Mouse (Mus musculus) intestine, embryonic 15.5 days (tissue): ENCODE data around the gene Lrrc57. TPM values are rescaled to one million over a fixed set of nuclear protein-coding genes. Genes with fewer than 3 reads are reported as not detected.

ENCODE experiments used
- ATAC-seq: fragments of 200-750 bp; cut with Nextera tagmentation; 2 replicates; pipeline ENCODE4 v1.8.0; 2017; ENCODE audit warnings: moderate TSS enrichment, moderate library complexity
- H3K27ac ChIP-seq: fragments of 300-500 bp; sonication (generic); 2 replicates; pipeline ENCODE4 v1.5.1; 2015; ENCODE audit warnings: mild to moderate bottlenecking, inconsistent platforms
- H3K27me3 ChIP-seq: fragments of 300-500 bp; sonication (generic); replicated peaks from 2 replicates; pipeline ENCODE4 v1.6.1; 2015; ENCODE audit warnings: inconsistent platforms
- H3K36me3 ChIP-seq: fragments of 300-500 bp; sonication (generic); 2 replicates; pipeline ENCODE4 v1.6.1; 2015; ENCODE audit warnings: inconsistent platforms
- H3K4me1 ChIP-seq: fragments of 300-500 bp; sonication (generic); replicated peaks from 2 replicates; pipeline ENCODE4 v1.6.1; 2015; ENCODE audit warnings: inconsistent platforms
- H3K4me2 ChIP-seq: fragments of 300-500 bp; sonication (generic); replicated peaks from 2 replicates; pipeline ENCODE4 v1.6.1; 2015; ENCODE audit warnings: mild to moderate bottlenecking, inconsistent platforms
- H3K4me3 ChIP-seq: fragments of 300-500 bp; sonication (generic); replicated peaks from 2 replicates; pipeline ENCODE4 v1.5.1; 2015; ENCODE audit warnings: inconsistent platforms
- H3K9ac ChIP-seq: fragments of 300-500 bp; sonication (generic); 2 replicates; pipeline ENCODE4 v1.6.1; 2015; ENCODE audit warnings: inconsistent platforms
- H3K9me3 ChIP-seq: fragments of 300-500 bp; sonication (generic); 2 replicates; pipeline ENCODE4 v1.6.1; 2016; ENCODE audit warnings: inconsistent platforms
- WGBS: fragments of 180-500 bp; shearing (Covaris S2); methylation state at CpG from one replicate; pipeline ENCODE4 v1.1.7; 2015; 5-methylcytosine and 5-hydroxymethylcytosine counted together
- polyA plus RNA-seq: library from polyadenylated mRNA; unstranded; fragments of >200 nt; fragmentation: Nextera tagmentation; extraction: Ambion mirVana; gene quantifications from 2 replicates; pipeline ENCODE4 v1.2.1, GENCODE M21; 2015

The Lrrc57 gene
- polyA plus RNA-seq, 1 experiment from 2014 or later, result 20.3 TPM

DNA sequence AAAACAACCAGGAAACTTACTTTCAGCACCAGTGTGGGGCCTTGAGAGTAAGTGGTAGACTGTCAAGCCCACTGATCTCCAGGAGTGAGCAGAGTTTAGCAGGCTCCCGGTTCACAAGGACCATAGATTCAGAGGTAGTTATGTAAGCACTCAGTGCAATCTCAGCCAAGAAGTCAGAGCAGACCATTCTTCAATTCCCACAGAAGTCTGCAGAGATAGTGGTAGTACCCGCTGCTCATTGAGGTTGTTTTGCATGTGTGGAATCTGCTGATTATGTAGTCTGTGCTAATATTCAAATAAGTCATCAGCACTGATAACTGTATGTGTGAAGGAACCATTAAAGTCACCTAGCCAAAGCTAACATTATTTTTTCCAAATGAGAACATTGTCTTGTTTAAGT, 21.3 kb upstream of the Lrrc57 start:
- H3K4me1 ChIP-seq, result 0 out of 2 replicates have a peak, but pooled peaks cover 3% of the 10 kb centered on the region
- H3K36me3 ChIP-seq, result peaks cover 5% of the 10 kb centered on the region
- 61% methylated on average over 2 of the region's 2 CpGs for WGBS
- no peak overlapping the region for H3K27ac ChIP-seq
- H3K9ac ChIP-seq, result no peak overlapping the region
- ATAC-seq, result no peak
- no peak overlapping the region for H3K4me2 ChIP-seq
- no peak overlapping the region for H3K4me3 ChIP-seq
- no peaks in the 10 kb centered on the region for H3K9me3 ChIP-seq
- H3K27me3 ChIP-seq, result no peaks in the 10 kb centered on the region

DNA sequence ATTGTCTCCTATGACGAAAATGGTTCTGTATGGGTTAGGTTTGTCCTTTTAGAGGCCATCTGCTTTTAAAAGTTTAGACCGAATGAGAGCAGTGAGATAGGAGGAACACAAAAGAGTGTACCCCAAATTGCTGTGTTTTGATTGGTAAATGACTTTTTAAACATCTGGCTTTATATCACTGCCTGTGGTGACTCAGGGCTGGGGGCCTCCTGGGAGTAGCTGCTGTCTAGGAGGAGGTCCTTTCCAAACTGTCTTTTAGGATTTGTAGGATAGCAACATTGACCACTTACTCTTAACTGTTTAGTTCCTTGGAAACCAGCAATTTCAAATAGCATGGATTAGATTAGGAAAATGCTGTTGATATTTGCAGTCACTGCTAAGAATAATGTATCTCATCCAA, 20.9 kb upstream of the Lrrc57 start:
- Histone ChIP-seq H3K4me3 (no peak overlapping the region), H3K9ac (no peak overlapping the region), H3K36me3 (peaks cover 5% of the 10 kb centered on the region), H3K9me3 (no peaks in the 10 kb centered on the region), H3K27ac (no peak overlapping the region), H3K27me3 (no peaks in the 10 kb centered on the region), H3K4me1 (0 out of 2 replicates have a peak, but pooled peaks cover 3% of the 10 kb centered on the region), H3K4me2 (peak overlapping the region; percentile 82)
- 84% methylated on average over 2 of the region's 2 CpGs for WGBS
- no peak for ATAC-seq

DNA sequence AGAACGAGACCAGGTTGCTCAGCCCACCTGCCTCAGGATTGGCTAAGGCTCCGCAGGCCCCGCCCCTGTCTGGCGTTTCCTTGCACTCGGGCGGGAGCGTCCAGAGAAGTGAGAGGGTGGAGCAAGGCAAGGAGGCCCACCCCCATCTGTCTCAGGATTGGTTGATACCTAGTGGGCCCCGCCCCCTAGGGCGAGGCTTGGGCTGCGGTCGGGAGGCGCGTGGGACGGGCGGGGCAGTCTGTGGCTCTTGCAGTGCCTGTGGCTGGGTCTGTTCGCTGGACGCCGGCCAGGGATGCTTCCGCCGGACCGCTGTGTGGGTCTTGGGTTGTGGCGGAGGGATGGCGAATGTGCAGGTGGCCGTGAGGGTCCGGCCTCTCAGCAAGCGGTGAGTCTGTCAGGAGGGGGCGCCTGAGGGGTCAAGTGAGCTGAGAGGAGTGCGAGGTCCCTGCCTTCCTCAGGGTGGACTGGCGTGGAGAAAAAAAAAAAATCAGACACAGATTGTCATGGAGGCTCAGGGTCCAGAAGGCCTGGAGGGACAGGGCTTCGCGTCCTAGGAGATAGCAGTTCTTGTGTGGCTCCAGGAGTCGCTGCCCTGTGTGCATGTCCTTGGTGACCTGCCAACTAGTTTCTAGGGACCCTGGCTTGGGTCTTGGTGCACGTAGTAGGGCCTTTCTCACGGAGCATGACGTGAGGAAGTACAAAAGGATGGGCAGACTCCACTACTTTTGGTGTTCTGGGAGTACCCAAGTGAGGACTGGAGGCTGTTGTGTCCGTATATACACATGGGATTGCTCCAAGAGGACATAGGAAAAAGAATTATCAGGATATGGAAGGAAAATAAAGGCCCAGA, 19.8 kb upstream of the Lrrc57 start, which contains the start of gene Stard9:
TSS of gene Stard9 (plus strand) at position 236 of the 850 bp plus-strand sequence.
- Histone ChIP-seq H3K36me3 (no peaks in the 10 kb centered on the region), H3K9me3 (no peaks in the 10 kb centered on the region), H3K4me2 (peak within 1 kb of the TSS; percentile 82), H3K9ac (peak within 1 kb of the TSS; percentile 58), H3K4me3 (peak within 1 kb of the TSS; percentile 59), H3K4me1 (0 out of 2 replicates have a peak, but pooled peaks cover 3% of the 10 kb centered on the region), H3K27ac (peak within 1 kb of the TSS; percentile 51; the same call in 1 of the 2 replicates), H3K27me3 (no peaks in the 10 kb centered on the region)
- 2% methylated on average over 36 of the region's 36 CpGs for WGBS
- ATAC-seq, result peak; percentile 100

DNA sequence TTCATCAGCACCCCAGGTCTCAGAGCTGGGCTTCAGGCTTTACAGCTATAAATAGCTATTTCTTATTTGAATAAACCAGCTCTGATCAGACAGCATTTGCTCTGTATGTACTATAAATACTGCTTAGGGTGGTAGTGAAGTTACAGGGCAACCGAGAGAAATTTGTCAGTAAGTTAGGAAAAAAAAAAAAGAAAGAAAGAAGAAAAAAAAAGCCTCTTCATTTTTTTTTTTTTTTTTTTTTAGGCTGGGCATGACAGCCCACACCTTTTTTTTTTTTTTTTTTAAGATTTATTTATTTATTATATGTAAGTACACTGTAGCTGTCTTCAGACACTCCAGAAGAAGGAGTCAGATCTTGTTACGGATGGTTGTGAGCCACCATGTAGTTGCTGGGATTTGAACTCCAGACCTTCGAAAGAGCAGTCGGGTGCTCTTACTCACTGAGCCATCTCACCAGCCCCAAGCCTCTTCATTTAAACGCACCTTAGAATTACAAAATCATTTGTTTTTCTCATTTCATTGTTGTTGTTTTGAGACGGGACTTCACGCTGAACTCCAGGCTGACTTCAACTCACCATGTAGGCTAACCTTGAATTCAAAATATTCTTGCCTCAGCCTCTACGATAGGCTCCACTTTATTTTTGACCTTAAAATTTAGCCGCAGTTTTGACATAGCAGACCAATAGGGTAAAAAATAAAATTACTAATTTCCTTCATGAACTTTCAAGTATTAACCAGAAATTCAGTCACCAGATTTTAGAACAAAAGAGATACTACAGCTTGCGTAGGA, 19.0 kb upstream of the Lrrc57 start:
- Histone ChIP-seq H3K9ac (no peak overlapping the region), H3K9me3 (no peaks in the 10 kb centered on the region), H3K36me3 (no peaks in the 10 kb centered on the region), H3K4me2 (peak overlapping the region; percentile 82), H3K4me1 (0 out of 2 replicates have a peak, but pooled peaks cover 3% of the 10 kb centered on the region), H3K4me3 (peak overlapping the region; percentile 59), H3K27me3 (no peaks in the 10 kb centered on the region), H3K27ac (no peak overlapping the region)
- WGBS, result 28% methylated on average over 10 of the region's 10 CpGs
- peak; percentile 36 for ATAC-seq

DNA sequence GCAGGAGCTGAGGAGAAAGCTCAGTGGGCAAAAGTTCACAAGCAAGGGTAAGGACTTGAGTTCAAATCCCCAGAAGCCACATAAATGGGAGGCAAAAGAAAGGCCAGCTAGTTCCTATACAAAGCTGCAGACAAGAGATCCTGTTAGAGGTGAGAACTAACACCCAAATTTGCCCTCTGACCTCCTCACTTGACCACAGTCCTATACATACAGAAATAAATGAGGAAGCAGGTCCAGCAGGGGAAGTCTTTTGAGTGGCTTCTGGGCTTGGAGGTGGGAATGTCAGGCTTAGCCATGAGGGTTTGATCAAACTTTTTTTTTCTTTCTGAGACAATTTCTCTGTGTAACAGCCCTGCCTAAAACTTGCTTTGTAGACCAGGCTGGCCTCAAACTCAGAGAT, 13.6 kb upstream of the Lrrc57 start:
- Histone ChIP-seq H3K4me3 (no peak overlapping the region), H3K27ac (no peak overlapping the region), H3K4me1 (no peaks in the 10 kb centered on the region), H3K36me3 (peaks cover 11% of the 10 kb centered on the region; the same call in 1 of the 2 replicates), H3K9ac (no peak overlapping the region), H3K9me3 (no peaks in the 10 kb centered on the region), H3K4me2 (no peak overlapping the region), H3K27me3 (no peaks in the 10 kb centered on the region)
- no peak for ATAC-seq

DNA sequence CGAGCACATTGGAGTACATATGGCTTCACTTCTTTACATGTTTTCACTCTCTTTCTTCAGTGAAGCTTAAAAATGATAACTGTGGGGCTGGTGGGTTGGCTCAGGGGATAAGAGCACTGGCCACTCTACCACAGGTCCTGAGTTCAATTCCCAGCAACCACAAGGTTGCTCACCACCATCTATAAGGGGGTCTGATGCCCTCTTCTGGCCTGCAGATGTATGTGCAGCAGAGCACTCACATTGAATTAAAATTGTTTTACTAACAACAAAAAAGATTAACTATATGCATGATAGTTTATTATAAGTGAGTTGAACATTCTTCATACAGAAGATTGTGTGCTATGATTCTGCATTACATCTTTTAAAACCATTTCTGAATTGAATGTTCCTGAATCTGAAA, 10.2 kb upstream of the Lrrc57 start:
- no peaks in the 10 kb centered on the region for H3K4me1 ChIP-seq
- WGBS, result 100% methylated on average over 1 of the region's 1 CpGs
- ATAC-seq, result no peak
- no peak overlapping the region for H3K4me2 ChIP-seq
- no peaks in the 10 kb centered on the region for H3K9me3 ChIP-seq
- H3K9ac ChIP-seq, result no peak overlapping the region
- peaks cover 14% of the 10 kb centered on the region; the same call in 1 of the 2 replicates for H3K36me3 ChIP-seq
- no peak overlapping the region for H3K4me3 ChIP-seq
- H3K27ac ChIP-seq, result no peak overlapping the region
- no peaks in the 10 kb centered on the region for H3K27me3 ChIP-seq

DNA sequence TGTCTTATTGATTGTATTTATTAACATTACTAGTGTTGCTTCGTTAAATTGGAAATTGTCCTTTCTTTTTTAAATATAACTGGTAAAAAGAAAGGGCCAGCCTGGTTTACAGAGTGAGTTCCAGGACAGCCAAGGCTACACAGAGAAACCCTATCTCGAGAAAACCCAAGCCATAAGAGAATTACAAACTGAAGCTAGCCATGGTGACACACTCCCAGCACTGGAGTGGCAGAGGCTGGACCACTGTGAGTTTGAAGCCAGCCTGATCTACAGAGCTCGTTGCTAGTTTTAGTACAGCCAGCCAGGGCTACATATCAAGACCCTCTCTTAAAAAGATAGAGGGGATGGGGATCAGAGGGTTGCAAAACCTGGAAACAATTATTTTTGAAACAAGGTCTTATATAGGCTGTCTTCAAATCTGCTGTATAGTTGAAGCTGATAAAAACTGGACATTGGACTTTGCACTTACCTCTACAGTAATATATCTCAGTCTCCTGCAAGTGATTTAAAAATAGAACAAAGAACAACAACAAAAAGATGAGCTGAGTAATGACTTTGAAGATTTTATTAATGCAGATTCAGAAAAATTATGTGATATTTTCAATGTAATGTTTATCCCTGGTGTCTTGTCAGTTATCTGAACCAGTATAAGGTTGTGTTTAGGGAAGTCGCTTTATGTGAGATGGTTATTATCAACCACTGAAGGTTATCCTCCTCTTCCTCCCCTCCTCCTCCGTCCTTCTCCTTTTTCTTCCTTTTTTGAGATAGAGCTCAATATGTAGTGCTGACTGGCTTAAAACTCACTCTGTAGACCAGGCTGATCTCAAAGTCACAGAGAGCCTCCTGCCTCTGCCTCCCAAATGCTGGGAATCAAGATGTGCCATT, 7.2 kb upstream of the Lrrc57 start:
- 87% methylated on average over 5 of the region's 5 CpGs for WGBS
- Histone ChIP-seq H3K4me1 (no peaks in the 10 kb centered on the region), H3K27me3 (no peaks in the 10 kb centered on the region), H3K9me3 (no peaks in the 10 kb centered on the region), H3K4me2 (no peak overlapping the region), H3K9ac (no peak overlapping the region), H3K27ac (no peak overlapping the region), H3K4me3 (no peak overlapping the region), H3K36me3 (peaks cover 14% of the 10 kb centered on the region; the same call in 1 of the 2 replicates)
- ATAC-seq, result peak; percentile 59

DNA sequence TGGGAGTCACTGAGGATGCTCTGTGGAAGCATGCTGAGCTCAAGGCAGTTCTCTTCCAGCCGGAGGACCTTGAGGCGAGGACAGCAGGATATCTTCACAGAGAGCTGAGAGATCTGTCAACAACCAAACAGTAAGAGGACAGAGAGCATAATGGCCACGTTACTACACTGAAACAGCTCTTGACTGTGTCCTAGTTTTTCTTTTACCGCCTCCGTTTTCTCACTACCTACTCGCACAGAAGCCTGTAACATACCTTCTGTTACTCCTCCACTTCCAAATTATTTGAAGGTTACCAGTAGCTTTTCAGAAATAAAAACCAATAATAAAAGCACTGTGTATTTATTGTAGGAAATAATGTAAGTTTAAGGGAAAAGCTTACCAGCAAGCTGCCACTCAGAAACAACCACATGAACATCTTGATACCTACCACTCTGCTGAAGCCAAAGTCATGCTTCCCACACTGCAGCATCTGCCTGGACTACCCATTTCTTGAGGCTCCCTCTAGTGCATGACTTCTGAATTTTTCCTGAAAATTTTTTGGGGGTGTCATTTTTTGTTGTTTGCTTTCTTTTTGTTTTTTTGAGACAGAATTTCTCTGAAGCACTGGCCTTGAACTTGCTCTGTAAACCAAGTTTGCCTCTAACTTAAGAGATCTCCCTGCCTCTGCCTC, 3.2 kb downstream of the Lrrc57 start:
- Histone ChIP-seq H3K9me3 (no peaks in the 10 kb centered on the region), H3K4me3 (no peak overlapping the region)
- ATAC-seq, result no peak

DNA sequence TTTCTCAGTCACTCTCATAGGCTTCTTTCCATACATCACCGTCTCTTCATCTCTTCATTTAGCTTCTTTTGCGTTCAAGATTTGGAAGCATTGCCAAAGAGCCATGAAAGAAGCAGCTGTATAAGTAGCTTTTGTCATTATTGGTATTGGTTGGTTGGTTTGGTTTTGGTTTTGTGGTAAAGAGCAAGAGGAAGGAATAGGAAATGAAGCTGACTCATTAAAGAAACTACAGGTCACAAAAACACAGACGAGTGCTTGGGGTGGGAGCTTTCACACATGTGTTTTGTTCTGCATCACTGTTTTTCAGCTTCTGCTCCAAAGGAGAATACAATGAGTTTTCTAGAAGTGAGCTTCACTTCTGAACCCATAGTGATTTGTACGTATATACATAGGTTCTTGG, 9.8 kb downstream of the Lrrc57 start:
- H3K9me3 ChIP-seq, result no peaks in the 10 kb centered on the region
- H3K9ac ChIP-seq, result no peak overlapping the region
- H3K4me1 ChIP-seq, result no peaks in the 10 kb centered on the region
- H3K36me3 ChIP-seq, result peaks cover 31% of the 10 kb centered on the region
- no peaks in the 10 kb centered on the region for H3K27me3 ChIP-seq
- H3K4me2 ChIP-seq, result no peak overlapping the region
- no peak overlapping the region for H3K4me3 ChIP-seq
- no peak for ATAC-seq
- 90% methylated on average over 4 of the region's 4 CpGs for WGBS
- no peak overlapping the region for H3K27ac ChIP-seq

More for the DNA sequence above, 3.2 kb downstream of the Lrrc57 start:
- H3K27me3 ChIP-seq, result no peaks in the 10 kb centered on the region
- H3K36me3 ChIP-seq, result no peaks in the 10 kb centered on the region
- H3K4me1 ChIP-seq, result 0 out of 2 replicates have a peak, but pooled peaks cover 7% of the 10 kb centered on the region
- 88% methylated on average over 6 of the region's 6 CpGs for WGBS
- no peak overlapping the region for H3K4me2 ChIP-seq
- H3K9ac ChIP-seq, result no peak overlapping the region
- H3K27ac ChIP-seq, result no peak overlapping the region

DNA sequence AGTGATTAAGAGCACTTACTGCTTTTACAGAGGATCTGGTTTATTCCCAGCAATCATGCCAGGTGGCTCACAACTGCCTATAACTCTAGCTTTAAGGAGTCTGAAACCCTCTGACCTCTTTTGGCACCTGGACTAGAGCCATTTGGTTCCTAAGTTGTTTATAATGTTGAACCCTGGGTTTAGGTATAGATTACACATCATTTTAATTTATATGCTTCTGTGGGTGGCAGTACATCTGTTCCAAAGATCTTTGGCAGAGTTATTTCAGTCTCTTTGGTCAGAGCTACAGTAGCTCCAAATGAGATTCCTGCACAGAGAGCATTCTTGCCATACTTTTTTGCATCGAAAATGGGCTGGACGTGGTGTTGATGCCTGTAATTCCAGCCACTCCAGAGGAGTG, 11.6 kb downstream of the Lrrc57 start:
- Histone ChIP-seq H3K4me1 (no peaks in the 10 kb centered on the region), H3K27ac (no peak overlapping the region), H3K4me2 (no peak overlapping the region), H3K27me3 (no peaks in the 10 kb centered on the region), H3K36me3 (peaks cover 31% of the 10 kb centered on the region), H3K9ac (no peak overlapping the region), H3K9me3 (no peaks in the 10 kb centered on the region), H3K4me3 (no peak overlapping the region)
- no peak for ATAC-seq
- 91% methylated on average over 2 of the region's 2 CpGs for WGBS

DNA sequence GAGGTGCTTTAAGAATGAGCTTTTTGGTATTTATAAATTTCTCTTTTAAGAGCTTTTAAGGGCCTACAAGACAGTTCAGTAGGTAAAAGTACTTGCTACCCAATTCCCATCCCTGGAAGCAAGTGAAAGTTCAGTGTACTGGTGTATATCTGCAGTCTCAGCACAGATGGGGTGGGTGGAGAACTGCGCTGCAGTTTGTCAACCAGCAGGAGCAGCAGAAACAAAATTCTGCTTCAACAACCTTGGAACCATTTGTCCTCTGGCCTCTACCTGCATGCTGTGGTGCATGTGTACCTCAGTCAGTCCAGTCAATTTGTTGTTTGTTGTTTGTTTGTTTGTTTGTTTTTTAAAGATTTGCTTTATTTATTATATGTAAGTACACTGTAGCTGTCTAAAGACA, 17.1 kb downstream of the Lrrc57 start:
- no peak overlapping the region for H3K4me3 ChIP-seq
- ATAC-seq, result no peak
- H3K4me1 ChIP-seq, result no peaks in the 10 kb centered on the region
- H3K4me2 ChIP-seq, result no peak overlapping the region
- peaks cover 20% of the 10 kb centered on the region for H3K36me3 ChIP-seq
- no peak overlapping the region for H3K9ac ChIP-seq
- no peaks in the 10 kb centered on the region for H3K27me3 ChIP-seq
- no peak overlapping the region for H3K27ac ChIP-seq
- H3K9me3 ChIP-seq, result no peaks in the 10 kb centered on the region
- WGBS, result 87% methylated on average over 1 of the region's 1 CpGs
